Mouse (Mus musculus) heart, adult 2 months (tissue): ENCODE data around the gene Xylb.

Source experiments
- CTCF ChIP-seq: fragments of 200-600 bp; IDR thresholded peaks from 2 replicates; pipeline ENCODE4 v1.8.1; 2022; ENCODE audit warnings: antibody characterized with exemption, mild to moderate bottlenecking, moderate library complexity
- EP300 ChIP-seq: fragments of 200-500 bp; IDR thresholded peaks from 2 replicates; pipeline ENCODE4 v1.6.1; 2011; ENCODE audit warnings: low read depth, low read length, control low read depth; ENCODE audit not compliant: insufficient read depth
- POLR2A ChIP-seq: fragments of 200-500 bp; IDR thresholded peaks from 2 replicates; pipeline ENCODE4 v1.6.1; 2011; ENCODE audit warnings: mild to moderate bottlenecking, low read depth, low read length, control low read depth; ENCODE audit not compliant: insufficient read depth

GRCm38 (mm10) chr9:119352060-119352459, 5.1 kb upstream of the Xylb start:
- no peak for TF ChIP-seq POLR2A
- TF ChIP-seq CTCF = peak; percentile 88
- peak; percentile 59; the same call in 1 of the 2 replicates for TF ChIP-seq EP300
